Mouse (Mus musculus) left cerebral cortex, adult 11 months (tissue): ENCODE data around the gene Sec23ip.
"Not testable (repeated sequence)": the region's sequence is repeated elsewhere in the genome, so short reads cannot be mapped to it uniquely, and the experiment has no call there.

Experiments used
- DNase-seq: peaks from one replicate; pipeline ENCODE4 v3.0.0; 2022; ENCODE audit warnings: low spot score

Sec23ip gene

DNA sequence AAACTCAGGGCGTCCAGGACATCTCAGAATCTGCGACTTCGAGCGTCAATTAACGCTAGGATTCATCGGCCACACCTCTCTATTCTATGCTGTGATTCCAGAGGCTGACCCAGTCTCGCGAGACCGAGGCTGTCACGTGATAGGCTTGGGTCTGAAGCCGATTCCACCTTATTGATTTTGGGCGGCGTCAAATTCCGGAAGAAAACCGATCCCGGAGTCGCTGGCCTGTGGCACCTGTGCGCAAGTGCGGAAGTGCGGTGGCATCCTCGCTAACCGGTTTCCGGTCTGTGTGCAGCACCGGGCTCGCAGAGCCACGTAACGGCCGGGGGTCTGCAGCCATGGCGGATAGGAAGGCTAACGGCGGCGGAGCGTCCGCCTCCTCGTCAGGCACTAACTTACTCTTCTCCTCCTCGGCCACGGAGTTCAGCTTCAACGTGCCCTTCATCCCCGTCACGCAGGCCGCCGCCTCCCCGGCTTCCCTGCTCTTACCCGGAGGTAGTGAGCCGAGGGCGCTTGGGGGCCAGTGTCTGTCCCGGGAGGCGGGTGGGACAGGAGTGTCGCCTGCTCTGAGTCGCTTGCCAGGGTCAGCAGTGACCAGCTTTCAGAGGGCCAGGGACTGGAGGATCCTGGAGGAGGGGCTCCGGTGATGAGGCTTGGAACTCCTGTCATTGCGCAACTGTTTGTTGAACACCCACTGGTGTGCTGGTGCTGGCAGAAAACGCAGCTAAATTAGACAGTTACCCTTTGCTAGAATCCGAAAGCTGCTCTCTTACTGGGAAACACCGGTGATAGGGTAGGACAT is at the start of gene Sec23ip:
Gene Sec23ip, plus strand, starts transcription at position 260 of the 802 bp plus-strand sequence.
- peak; percentile 98 for DNase-seq

GRCm38 (mm10) chr7:128699959-128700358 is 44.8 kb upstream of the Sec23ip start:
- not testable (repeated sequence) for DNase-seq

- peak; percentile 53 for DNase-seq
These were observed 39.0 kb upstream of the Sec23ip start for GRCm38 (mm10) chr7:128705735-128706134.

- no peak for DNase-seq
These were observed 26.8 kb upstream of the Sec23ip start for GRCm38 (mm10) chr7:128717991-128718390.

GRCm38 (mm10) chr7:128724761-128725160 is 20.0 kb upstream of the Sec23ip start:
- peak; percentile 81 for DNase-seq

DNA sequence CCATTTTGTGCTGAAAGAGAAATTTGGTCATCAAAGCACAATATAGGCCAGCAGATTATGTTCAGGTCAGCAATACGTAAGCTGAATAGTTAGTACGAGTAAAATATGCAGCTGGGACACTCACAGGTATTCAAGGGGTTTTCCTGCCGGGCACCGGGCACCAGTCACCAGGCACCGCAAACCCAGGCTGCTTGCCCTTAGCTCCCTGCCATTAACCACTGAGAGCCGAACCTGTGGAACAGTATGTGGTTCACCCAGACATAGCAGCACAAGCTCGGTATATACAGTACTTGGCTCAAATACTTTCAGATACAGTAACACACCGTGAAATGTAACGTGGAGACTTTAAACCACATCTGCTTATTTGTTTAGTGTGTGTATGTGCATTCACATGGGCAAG is 19.6 kb upstream of the Sec23ip start:
- no peak for DNase-seq

- no peak for DNase-seq
These were observed 17.7 kb upstream of the Sec23ip start for GRCm38 (mm10) chr7:128726999-128727398.

DNA sequence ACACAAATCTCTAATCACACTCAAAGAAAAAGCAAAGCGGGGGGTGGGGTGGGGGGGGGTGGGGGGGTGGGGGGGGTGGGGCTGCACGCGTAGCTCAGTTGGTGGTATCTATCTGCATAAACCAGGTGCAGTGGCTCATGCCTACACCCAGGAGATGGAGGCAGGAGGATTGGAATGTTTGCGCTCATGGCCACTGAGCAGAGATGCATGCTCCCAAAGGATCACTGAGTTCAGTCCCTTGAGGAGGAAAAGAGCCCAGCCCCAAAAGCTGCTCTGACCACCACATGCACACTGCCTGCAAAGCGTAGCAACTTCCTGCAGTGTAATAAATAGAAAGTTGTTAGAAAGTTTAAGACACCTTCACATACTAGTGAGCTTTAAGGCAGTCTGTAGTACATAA is 17.0 kb upstream of the Sec23ip start:
- no peak for DNase-seq

DNA sequence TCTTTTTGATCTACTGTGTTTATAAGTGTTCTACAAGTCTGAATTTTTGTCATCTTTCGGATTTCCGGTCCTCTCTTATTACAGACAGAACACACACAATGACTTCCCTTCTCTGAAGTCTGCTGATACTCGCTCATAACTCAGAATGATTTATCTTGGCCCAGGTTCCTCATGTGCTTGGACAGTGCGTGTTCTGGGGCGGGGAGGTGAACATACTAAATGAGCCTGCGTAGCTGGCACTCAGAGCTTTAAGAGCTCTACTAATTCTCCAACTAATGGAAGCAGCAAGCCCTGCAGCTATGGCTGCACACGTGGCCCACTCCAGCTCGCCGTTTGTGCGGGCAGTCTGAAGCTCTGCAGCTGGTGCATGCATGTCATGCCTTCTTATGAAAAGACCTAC is 16.0 kb upstream of the Sec23ip start:
- no peak for DNase-seq

- no peak for DNase-seq
These were observed 13.2 kb upstream of the Sec23ip start for GRCm38 (mm10) chr7:128731585-128731984.

- DNase-seq: no peak
These were observed 6.7 kb upstream of the Sec23ip start for GRCm38 (mm10) chr7:128738041-128738440.

DNA sequence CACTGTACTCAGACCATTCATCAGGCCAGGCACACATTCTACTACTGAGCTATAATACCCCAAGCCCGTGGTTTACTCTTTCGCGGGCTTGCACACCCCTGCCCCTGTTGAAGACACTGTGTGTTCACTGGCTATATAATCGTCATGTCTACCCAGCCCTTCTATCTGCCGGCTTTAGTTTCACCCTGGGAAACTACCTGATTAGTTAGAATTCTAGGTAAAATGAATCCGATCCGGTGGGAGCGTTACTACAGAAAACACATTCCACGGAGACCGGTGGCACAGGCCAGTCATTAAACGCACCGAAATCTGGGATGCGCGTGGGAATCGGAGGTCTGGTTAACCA is 5.7 kb upstream of the Sec23ip start:
- no peak for DNase-seq

DNA sequence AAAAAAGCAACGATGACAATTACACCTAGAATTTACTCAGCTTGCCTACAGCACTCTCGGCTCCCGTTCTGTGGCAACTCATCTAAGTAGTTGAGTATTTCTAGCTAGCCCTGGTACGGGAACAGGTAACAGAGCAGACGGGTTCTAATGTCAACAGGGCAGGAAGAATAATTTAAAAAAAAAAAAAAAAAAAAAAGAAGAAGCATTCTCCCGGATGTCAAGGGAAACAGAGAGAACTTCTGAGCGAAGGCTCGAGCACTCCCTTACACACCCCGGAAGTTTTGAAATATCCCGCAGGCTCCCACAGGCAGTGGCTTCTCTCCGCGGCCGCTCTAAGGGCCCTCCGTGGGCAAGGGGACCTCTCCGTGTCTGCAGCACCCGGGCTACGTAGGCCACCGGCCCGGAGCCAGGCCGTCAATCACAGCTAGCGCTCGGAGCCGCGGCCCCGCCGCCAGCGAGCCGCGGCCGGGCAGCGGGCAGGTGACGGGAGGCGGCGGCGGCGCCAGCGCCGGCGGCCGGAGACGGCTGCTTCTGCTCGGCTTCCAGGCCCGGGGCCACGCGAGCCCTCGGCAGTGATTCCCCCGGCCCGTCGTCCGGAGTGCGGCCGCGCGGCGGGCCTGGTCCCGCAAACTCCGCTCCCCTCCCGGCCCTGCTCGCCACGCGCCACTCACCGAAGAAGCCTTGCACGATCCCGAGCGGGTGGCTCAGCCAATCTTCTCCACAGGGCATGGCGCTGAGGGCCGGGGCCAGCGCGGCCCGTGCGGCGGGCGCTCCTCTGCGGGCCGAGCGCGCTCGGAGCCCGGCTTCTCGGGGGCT is 5.1 kb upstream of the Sec23ip start:
- no peak for DNase-seq

GRCm38 (mm10) chr7:128740334-128740733 is 4.4 kb upstream of the Sec23ip start, which contains the start of gene Mcmbp:
Mcmbp (minus strand) TSS chr7:128740495.
- DNase-seq: peak; percentile 94

DNA sequence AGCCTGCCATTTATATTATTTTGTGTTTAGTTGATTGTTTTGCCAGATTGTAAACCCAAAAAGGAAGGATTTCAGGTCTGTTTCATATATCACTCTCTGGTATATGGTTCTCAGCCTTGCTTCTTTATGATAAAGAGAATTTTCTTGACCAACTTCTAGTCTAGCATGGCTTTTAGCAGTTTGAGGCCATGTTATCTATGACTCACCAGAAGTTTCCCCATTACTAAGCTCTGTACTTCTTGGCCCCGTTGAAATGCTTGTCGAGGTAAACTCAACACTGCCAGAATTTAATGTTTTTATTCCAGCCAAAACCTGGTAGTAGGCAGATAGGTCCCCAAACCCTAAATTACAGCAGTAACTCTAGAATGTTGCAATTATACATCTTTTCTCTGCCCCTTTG is 845 bp upstream of the Sec23ip start:
- no peak for DNase-seq

- DNase-seq: no peak
These were observed 1.4 kb downstream of the Sec23ip start for GRCm38 (mm10) chr7:128746151-128746550.

- no peak for DNase-seq
These were observed 4.0 kb downstream of the Sec23ip start for GRCm38 (mm10) chr7:128748758-128749157.

- DNase-seq: no peak
These were observed 5.6 kb downstream of the Sec23ip start for GRCm38 (mm10) chr7:128750296-128750695.

DNA sequence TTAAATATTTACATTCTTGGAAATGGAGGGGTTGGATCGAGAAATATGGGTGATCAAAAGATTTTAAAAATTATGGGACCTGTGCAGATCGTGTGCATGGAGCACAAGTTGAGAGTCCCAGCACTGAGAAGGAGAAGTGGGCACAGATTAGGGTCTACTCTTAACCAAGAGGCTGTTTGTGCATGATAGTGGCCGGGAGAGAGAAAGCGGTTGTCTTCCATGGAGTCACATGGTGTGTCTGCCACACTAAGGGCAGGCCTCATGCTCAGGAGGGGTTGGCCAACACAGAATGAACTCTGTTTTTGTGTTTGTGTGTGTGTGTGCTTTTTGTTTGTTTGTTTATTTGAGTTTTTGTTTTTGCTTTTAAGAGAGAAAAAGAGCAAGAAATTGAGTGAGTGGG is 7.3 kb downstream of the Sec23ip start:
- no peak for DNase-seq

DNA sequence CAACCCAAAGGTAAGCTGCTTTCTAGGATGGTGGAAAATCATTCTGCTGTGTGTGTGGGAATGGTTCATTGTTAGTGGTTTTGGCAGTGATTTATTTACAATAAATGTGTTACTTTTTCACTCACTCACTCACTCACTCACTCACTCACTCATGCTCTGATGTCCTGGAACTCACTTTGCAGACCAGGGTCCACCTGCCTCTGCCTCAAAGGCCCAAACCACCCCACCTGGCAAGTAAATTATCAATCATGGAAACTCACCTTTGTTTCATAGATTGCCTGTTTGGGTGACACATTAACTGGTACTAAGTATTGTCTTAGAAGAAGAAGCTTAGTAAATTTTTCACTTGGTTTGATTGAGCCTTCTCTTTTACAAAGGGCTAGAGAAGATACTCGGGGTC is 10.7 kb downstream of the Sec23ip start:
- no peak for DNase-seq

- no peak for DNase-seq
These were observed 14.2 kb downstream of the Sec23ip start for GRCm38 (mm10) chr7:128758948-128759347.

GRCm38 (mm10) chr7:128766696-128767095 is 22.0 kb downstream of the Sec23ip start:
- no peak for DNase-seq

DNA sequence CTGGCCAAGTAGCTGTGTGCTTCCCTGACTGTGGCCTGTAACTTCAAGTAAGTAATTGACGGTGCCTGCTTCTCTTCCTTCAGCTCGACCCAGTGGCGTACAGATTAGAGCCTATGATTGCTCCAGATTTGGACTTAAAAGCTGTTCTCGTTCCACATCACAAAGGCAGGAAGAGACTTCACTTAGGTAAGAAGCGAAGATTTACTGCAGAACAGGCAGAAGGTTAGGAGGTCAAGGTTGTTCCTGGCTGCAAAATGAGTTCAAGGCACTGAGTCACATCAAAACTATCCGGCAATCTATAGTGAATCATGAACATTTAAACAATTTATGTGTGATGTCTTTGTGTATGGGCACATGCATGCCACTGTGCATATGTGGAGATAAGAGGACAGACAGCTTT is 32.5 kb downstream of the Sec23ip start:
- no peak for DNase-seq
